Mouse (Mus musculus): ENCODE results near the gene Vmn1r67.

DNA sequence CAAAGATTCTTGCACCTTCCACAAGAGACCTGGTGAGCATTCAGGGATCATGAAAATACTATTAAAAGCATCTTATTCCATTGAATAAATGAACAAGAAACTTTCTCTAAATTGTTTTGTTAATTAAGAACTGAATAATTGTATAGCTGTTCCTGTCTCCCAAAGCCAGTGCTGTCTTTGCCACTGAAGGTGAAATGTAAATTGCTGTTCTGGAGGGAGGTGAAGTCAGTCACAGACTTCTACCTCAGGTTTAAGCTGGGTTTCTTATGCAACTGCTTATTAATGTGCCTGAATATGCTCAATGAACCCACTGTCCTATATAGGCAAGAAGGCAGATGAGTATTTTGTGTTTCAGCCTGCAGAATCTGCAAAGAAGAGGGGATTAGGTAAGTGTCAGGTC is at the start of gene Vmn1r67:
- TF ChIP-seq CTCF (IDR thresholded peaks at IDR 0.05; ENCODE audit: insufficient read depth, low read depth, low read length) (no peak), POLR2A (IDR thresholded peaks at IDR 0.05; ENCODE audit: insufficient read depth, low read depth, low read length) (no peak)

Measured in olfactory bulb, adult 2 months (tissue).